Mouse (Mus musculus) heart, embryonic 10.5 days (tissue): ENCODE data around the gene Setd1b. TPM values are rescaled to one million over a fixed set of nuclear protein-coding genes. Genes with fewer than 3 reads are reported as not detected.
A peak's percentile ranks its signal among the peaks of the same experiment; 100 is the strongest.

Experiments used
- DNase-seq: peaks from one replicate; pipeline ENCODE4 v3.0.0-alpha.2; 2017; ENCODE audit warnings: low spot score
- H3K27ac ChIP-seq: fragments of 300-500 bp; sonication (generic); 2 replicates; pipeline ENCODE4 v1.5.1; 2016; ENCODE audit warnings: mild to moderate bottlenecking
- H3K27me3 ChIP-seq: fragments of 300-500 bp; sonication (generic); 2 replicates; pipeline ENCODE4 v1.6.1; 2016; ENCODE audit warnings: mild to moderate bottlenecking; ENCODE audit not compliant: poor library complexity, insufficient read depth, severe bottlenecking
- H3K36me3 ChIP-seq: fragments of 300-500 bp; sonication (generic); 2 replicates; pipeline ENCODE4 v1.6.1; 2016; ENCODE audit warnings: mild to moderate bottlenecking, moderate library complexity
- H3K4me1 ChIP-seq: fragments of 300-500 bp; sonication (generic); 2 replicates; pipeline ENCODE4 v1.6.1; 2016; ENCODE audit warnings: mild to moderate bottlenecking
- H3K4me3 ChIP-seq: fragments of 300-500 bp; sonication (generic); 2 replicates; pipeline ENCODE4 v1.5.1; 2016; ENCODE audit warnings: mild to moderate bottlenecking, moderate library complexity
- H3K9me3 ChIP-seq: fragments of 300-500 bp; sonication (generic); 2 replicates; pipeline ENCODE4 v1.6.1; 2016; ENCODE audit warnings: mild to moderate bottlenecking, moderate library complexity
- WGBS: fragments of 180-500 bp; shearing (Covaris S2); methylation state at CpG from one replicate; pipeline ENCODE4 v1.1.7; 2016; 5-methylcytosine and 5-hydroxymethylcytosine counted together
- polyA plus RNA-seq: library from polyadenylated mRNA; unstranded; fragments of >200 nt; fragmentation: Nextera tagmentation; extraction: Ambion mirVana; gene quantifications from 2 replicates; pipeline ENCODE4 v1.2.1, GENCODE M21; 2016

Gene Setd1b
- polyA plus RNA-seq, 1 experiment from 2014 or later: 9.8 TPM

DNA sequence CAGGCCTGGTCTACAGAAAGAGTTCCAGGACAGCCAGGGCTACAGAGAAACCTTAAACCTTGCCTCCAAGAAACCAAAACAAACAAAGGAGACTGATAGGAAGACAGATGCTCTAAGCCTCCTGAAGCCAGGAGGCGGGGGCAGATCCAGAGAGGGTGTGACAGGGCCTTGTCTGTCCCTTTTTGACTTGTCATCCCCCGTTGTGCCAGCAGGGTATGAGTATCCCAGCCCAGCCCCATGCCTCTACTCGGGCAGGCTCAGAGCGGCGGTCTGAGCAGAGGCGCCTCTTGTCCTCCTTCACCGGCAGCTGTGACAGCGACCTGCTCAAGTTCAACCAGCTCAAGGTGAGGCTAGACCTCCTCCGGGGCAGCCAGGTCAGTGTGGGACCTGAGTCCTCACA, 20.9 kb downstream of the Setd1b start:
- Histone ChIP-seq H3K4me1 (no peaks in the 10 kb centered on the region), H3K9me3 (no peaks in the 10 kb centered on the region), H3K27me3 (no peaks in the 10 kb centered on the region), H3K4me3 (no peak overlapping the region), H3K36me3 (peaks cover 84% of the 10 kb centered on the region), H3K27ac (no peak overlapping the region; the same call in 1 of the 2 replicates)
- no peak for DNase-seq
- 71% methylated on average over 9 of the region's 9 CpGs for WGBS

DNA sequence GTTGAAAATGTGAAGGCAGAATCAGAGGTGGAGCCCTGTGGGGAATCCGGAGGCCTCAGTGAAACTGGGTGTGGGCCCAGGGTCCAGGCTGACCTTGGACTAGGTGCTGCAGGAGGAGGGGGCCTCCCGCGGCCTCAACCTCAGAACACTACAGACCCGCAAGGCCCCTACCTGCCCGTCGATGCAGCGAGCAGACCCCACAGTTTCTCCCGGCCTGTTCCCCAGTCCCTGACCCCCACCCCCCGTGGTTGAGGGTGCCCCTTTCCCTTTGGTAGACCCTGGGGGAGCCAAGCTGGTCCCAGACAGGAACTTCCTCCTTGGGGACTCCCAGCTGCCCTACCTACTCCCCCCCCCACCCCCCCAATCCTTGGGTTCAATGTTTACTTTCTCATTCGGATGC, 24.4 kb downstream of the Setd1b start:
- Histone ChIP-seq H3K36me3 (peaks cover 49% of the 10 kb centered on the region), H3K27ac (no peak overlapping the region)

DNA sequence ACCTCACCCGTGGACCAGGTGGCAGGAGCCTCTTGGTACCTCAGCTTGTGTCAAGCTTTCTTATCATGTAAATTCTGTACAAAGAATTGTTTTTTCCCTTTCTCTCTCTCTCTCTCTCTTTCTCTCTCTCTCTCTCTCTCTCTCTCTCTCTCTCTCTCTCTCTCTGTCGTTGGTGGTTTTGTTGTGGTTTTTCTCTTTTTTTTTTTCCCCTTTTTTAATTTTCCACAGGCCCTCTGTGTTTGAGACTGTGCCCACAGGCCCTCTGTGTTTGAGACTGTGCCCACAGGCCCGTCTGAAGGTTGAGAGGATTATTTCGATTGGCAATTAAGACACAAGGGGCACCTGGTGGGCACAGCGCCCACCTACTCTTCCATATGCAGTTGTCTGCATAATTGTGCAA, 25.6 kb downstream of the Setd1b start:
- no peaks in the 10 kb centered on the region for H3K9me3 ChIP-seq
- H3K36me3 ChIP-seq: peaks cover 37% of the 10 kb centered on the region
- H3K27me3 ChIP-seq: no peaks in the 10 kb centered on the region
- H3K4me1 ChIP-seq: peaks cover 16% of the 10 kb centered on the region
- DNase-seq: no peak
- no peak overlapping the region for H3K4me3 ChIP-seq
- 82% methylated on average over 5 of the region's 5 CpGs for WGBS
- H3K27ac ChIP-seq: no peak overlapping the region

More for the DNA sequence above, 24.4 kb downstream of the Setd1b start:
- Histone ChIP-seq H3K4me3 (no peak overlapping the region), H3K4me1 (peaks cover 5% of the 10 kb centered on the region), H3K27me3 (no peaks in the 10 kb centered on the region), H3K9me3 (no peaks in the 10 kb centered on the region)
- no peak for DNase-seq
- 91% methylated on average over 10 of the region's 10 CpGs for WGBS

DNA sequence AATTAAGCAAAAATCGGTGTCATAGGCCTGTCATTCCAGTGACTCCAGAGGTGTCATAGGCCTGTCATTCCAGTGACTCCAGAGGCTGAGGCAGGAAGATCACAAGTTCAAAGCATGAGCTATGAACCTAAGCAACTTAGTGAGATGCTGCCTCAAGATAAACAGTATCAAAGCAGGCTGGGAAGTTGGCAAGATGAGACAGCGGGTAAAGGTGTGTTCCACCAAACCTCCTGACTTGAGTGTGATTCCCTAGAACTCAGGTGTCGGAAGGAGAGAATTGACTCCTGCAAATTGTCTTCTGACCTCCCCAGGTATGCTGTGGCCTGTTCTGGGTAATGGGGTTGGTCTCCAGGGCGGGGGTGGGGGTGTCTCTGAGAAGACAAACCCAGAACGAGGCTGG, 27.3 kb downstream of the Setd1b start, which contains the start of gene Psmd9:
Gene Psmd9 (plus strand): TSS at position 130 of the 400 bp plus-strand sequence.
- Histone ChIP-seq H3K9me3 (no peaks in the 10 kb centered on the region), H3K27me3 (no peaks in the 10 kb centered on the region), H3K27ac (no peak within 1 kb of the TSS), H3K36me3 (peaks cover 20% of the 10 kb centered on the region), H3K4me3 (no peak within 1 kb of the TSS), H3K4me1 (peaks cover 18% of the 10 kb centered on the region)
- DNase-seq: no peak
- WGBS: 81% methylated on average over 5 of the region's 5 CpGs

DNA sequence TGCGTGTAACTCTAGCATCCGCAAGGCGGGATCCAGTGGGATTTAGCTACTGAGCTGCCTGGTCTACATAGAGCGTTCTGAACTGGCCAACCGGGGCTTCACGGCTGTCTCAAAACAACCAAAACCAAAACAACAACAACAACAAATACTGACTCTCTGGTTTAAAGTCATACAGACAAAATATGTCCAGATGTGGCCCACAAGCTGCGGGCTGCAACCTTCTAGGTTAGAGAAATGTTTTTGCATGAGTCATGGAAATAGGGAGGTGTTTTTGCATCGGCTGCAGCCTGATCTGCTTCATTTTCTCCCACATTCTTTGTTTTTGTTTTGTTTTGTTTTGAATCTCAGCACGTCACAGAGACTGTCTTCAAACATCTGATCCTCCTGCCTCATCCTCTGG, 28.4 kb downstream of the Setd1b start:
- 79% methylated on average over 9 of the region's 9 CpGs for WGBS
- Histone ChIP-seq H3K27me3 (no peaks in the 10 kb centered on the region), H3K4me1 (peaks cover 18% of the 10 kb centered on the region), H3K36me3 (peaks cover 15% of the 10 kb centered on the region), H3K4me3 (no peak overlapping the region), H3K9me3 (no peaks in the 10 kb centered on the region), H3K27ac (no peak overlapping the region)
- DNase-seq: no peak

DNA sequence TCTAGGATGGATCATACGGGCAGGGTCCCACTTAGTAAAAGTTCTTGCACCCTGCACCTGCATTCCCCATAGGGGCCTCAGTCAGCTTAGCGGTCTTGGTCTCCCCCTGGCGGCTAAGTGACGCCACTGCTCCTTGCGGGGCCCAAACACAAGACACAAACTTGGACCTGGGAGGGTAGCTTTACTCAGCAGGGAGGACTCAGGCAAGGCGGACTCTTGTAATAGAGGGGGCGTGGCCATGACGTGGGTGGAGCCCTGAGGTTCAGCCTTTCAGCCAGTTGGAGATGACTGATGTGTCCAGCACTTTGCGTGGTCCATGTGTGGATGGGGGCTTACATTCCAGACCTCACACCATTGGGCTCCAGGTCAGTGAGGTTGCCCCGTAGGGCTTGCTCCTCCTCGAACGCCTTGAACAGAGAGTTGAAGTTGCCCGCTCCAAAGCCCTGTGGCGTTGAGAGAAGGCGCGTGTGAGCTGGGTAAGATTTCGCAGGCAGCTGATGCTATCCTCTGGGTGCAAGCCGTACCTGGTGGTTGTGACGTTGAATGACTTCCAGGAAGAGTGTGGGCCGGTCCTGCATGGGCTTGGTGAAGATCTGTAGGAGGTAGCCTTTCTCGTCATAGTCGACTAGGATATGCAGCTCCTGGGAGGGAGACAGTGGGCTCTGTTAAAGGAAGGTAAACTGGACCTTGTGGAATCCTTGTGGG, 29.8 kb downstream of the Setd1b start:
- Histone ChIP-seq H3K27ac (no peak overlapping the region), H3K36me3 (peaks cover 2% of the 10 kb centered on the region), H3K9me3 (no peaks in the 10 kb centered on the region), H3K27me3 (no peaks in the 10 kb centered on the region), H3K4me1 (peaks cover 18% of the 10 kb centered on the region), H3K4me3 (peak overlapping the region; percentile 47)
- 13% methylated on average over 22 of the region's 22 CpGs for WGBS
- DNase-seq: peak; percentile 93

DNA sequence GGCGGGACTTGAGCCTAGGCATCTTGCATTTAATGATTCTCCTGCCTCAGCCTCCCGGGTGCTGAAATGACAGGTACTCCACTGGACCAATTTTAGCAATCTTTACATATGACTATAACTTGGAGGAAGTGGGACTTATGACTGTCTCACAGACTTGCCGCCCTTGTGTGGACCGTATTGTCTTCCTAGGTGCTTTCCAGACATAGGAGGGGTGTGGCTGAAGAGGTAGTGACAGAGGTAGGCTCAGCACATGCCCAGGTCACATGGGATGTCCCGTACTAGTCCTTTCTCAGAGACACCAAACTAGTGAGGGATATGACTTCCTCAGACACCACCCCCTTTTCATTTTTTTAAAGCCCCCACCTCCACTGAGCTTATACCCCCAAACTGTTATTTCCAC, 36.8 kb downstream of the Setd1b start:
- H3K27me3 ChIP-seq: peaks cover 6% of the 10 kb centered on the region; the same call in 1 of the 2 replicates

DNA sequence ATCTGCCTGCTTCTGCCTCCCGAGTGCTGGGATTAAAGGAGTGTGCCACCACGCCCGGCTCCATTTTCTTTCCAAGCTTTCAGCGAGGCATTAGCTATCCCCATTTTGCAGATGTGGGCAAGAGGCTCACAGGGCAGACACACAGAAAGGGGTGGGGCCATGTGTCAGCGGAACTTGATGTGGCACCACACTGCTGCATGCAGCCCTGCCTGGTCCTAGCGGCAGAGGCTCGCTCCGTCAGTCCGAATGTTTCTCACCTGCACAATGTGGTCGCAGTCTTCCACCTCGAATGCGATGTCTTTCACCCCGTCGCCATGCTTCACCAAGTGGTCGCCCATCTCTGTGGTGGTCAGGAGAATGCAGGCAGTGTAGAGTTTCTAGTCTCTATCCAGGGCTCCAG, 38.4 kb downstream of the Setd1b start:
- Histone ChIP-seq H3K4me3 (no peak overlapping the region), H3K4me1 (no peaks in the 10 kb centered on the region), H3K9me3 (no peaks in the 10 kb centered on the region), H3K36me3 (no peaks in the 10 kb centered on the region), H3K27me3 (peaks cover 6% of the 10 kb centered on the region; the same call in 1 of the 2 replicates), H3K27ac (no peak overlapping the region)
- WGBS: 85% methylated on average over 15 of the region's 15 CpGs
- no peak for DNase-seq

More for the DNA sequence above, 36.8 kb downstream of the Setd1b start:
- H3K9me3 ChIP-seq: no peaks in the 10 kb centered on the region
- H3K4me3 ChIP-seq: no peak overlapping the region
- no peaks in the 10 kb centered on the region for H3K4me1 ChIP-seq
- DNase-seq: no peak
- WGBS: 93% methylated on average over 5 of the region's 5 CpGs
- no peaks in the 10 kb centered on the region for H3K36me3 ChIP-seq
- no peak overlapping the region for H3K27ac ChIP-seq

DNA sequence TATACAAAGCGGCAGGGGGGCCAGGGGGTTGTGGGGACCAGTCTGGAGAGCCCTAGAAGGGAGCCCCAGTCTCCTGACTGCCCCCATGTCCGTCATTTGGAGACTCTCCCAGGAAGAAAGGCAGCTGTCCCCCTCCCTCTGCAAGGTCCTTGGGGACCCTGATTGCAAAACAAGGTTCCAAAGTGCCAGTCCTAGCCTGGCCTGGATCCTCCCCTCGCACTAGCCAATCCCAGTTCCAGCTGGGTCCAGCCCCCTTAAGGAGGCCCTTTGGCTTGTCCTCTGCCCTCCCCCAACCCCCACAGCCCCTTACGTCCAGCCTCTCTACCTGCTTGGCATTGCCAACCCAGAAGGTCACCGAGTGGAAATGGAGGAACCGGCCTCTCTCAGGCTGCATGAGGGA, 39.5 kb downstream of the Setd1b start:
- DNase-seq: no peak
- Histone ChIP-seq H3K36me3 (no peaks in the 10 kb centered on the region), H3K4me3 (no peak overlapping the region), H3K4me1 (peaks cover 3% of the 10 kb centered on the region; the same call in 1 of the 2 replicates), H3K27me3 (peaks cover 6% of the 10 kb centered on the region; the same call in 1 of the 2 replicates), H3K9me3 (no peaks in the 10 kb centered on the region), H3K27ac (no peak overlapping the region)
- 70% methylated on average over 6 of the region's 6 CpGs for WGBS

DNA sequence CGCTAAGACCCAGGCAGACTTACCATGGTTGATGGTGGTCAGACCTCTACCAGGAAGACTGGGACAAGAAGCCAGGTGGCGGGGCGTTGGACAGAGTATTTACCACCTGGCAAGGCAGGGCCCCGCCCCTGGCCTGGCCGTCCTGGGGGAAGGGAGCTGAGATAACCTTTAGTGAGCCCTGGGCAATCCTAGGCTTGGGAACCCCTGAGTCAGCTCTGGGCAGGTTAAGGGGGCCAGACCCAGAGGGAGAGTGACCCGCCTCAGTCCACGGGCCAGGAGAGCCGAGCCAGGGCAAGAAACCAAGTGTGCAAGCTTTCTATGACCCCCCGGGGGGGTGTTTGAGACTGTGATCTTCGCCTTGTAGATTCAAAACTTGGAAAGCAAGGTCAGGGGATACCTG, 40.7 kb downstream of the Setd1b start, which contains the start of gene Hpd:
Gene Hpd (minus strand): TSS at position 77 of the 400 bp plus-strand sequence.
- Histone ChIP-seq H3K27ac (no peak within 1 kb of the TSS), H3K4me3 (no peak within 1 kb of the TSS), H3K27me3 (peaks cover 6% of the 10 kb centered on the region; the same call in 1 of the 2 replicates), H3K9me3 (no peaks in the 10 kb centered on the region), H3K36me3 (no peaks in the 10 kb centered on the region), H3K4me1 (peaks cover 3% of the 10 kb centered on the region; the same call in 1 of the 2 replicates)
- 79% methylated on average over 10 of the region's 10 CpGs for WGBS
- no peak for DNase-seq

DNA sequence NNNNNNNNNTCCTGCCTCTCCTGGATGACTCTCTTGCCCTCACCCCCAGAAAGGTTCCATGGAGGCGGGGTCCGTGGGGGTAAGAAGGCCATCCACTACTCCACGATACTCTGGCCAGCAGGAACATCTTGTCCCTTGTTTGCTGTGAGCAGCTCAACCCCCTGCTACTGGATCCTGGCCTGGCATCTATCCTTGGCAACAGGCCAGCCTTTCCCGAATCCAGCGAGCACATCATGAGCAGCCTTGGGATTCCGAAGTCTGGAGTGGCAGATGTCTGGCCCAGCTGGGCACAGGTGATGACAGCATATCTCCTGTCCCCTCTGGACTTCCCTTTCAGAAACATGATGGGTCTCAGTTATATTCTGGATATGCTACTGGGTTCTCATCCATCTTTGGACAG, 44.0 kb downstream of the Setd1b start:
- Histone ChIP-seq H3K4me3 (no peak overlapping the region), H3K36me3 (no peaks in the 10 kb centered on the region), H3K9me3 (no peaks in the 10 kb centered on the region), H3K27me3 (peaks cover 6% of the 10 kb centered on the region; the same call in 1 of the 2 replicates), H3K27ac (no peak overlapping the region), H3K4me1 (peaks cover 3% of the 10 kb centered on the region; the same call in 1 of the 2 replicates)
- no peak for DNase-seq
- WGBS: 61% methylated on average over 6 of the region's 6 CpGs

DNA sequence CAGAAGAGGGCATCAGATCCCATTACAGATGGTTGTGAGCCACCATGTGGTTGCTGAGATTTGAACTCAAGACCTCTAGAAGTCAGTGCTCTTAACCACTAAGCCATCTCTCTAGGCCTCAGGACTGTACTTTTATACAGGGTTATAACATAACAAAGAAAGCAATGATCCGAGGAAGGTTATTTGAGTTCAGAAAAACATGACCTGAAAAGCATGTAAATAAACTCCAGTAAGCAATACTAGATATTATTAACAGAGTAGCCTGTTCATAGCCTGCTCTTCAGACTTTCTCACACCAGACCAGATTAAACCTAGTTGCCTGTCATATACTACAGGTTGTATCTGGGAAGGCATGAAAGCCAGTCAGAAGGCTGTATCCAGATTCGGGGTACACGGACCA, 45.3 kb downstream of the Setd1b start:
- H3K9me3 ChIP-seq: no peaks in the 10 kb centered on the region
- H3K4me3 ChIP-seq: no peak overlapping the region
- no peak for DNase-seq
- no peak overlapping the region for H3K27ac ChIP-seq
- peaks cover 3% of the 10 kb centered on the region; the same call in 1 of the 2 replicates for H3K4me1 ChIP-seq
- WGBS: 87% methylated on average over 3 of the region's 3 CpGs
- no peaks in the 10 kb centered on the region for H3K27me3 ChIP-seq
- H3K36me3 ChIP-seq: no peaks in the 10 kb centered on the region

DNA sequence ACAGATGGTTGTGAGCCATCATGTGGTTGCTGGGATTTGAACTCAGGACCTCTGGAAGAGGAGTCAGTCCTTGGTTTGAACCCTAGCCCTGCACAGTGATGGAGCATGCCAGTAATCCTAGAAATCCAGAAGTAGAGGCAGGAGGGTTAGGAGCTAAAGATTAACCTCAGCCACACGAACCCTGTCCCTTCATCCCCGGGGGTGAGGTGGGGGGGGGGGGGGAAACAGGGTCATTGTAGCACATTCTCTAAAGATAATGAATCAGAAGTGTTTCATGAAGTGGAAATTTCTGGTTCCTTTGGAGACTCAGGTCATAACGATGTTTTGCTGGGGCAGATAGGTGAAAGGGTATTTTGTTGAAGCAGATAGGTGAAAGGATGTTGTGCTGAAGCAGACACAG, 48.9 kb downstream of the Setd1b start:
- H3K27ac ChIP-seq: no peak overlapping the region
- no peaks in the 10 kb centered on the region for H3K36me3 ChIP-seq
- DNase-seq: no peak
- H3K9me3 ChIP-seq: no peaks in the 10 kb centered on the region
- H3K4me3 ChIP-seq: no peak overlapping the region
- peaks cover 2% of the 10 kb centered on the region; the same call in 1 of the 2 replicates for H3K4me1 ChIP-seq
- WGBS: 73% methylated on average over 3 of the region's 3 CpGs
- H3K27me3 ChIP-seq: no peaks in the 10 kb centered on the region; the same call in 1 of the 2 replicates
